Mouse (Mus musculus) embryonic fibroblast, embryonic 13.5 days (primary cell): ENCODE results near the gene Cryge.

Source experiments
- CTCF ChIP-seq: IDR thresholded peaks from 2 replicates; pipeline ENCODE4 v1.5.1; 2011; ENCODE audit warnings: mild to moderate bottlenecking, control low read depth, low read length, moderate library complexity, borderline replicate concordance; ENCODE audit not compliant: insufficient read depth
- POLR2A ChIP-seq: IDR thresholded peaks from 2 replicates; pipeline ENCODE4 v1.6.1; 2011; ENCODE audit warnings: low read depth, mild to moderate bottlenecking, control low read depth, low read length, moderate library complexity

DNA sequence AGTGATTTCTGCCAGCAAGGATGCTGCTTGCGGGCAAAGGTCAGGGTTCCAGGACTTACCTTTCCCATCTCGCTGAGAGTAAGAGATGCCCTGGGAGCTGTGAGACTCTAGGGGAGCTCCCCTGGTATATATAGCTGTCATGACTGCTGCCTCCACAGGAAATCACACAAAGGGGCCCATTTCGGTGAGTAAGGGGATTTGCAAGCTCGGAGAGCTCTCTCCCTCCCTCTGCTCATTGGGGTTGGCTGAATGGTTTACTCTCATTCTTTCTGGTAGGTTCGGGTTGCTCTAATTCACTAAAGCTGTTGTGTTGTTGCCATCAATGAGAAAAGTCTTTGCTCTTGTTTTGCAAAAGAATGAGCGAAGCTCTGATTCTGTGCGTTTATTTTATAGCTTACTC, 31.2 kb upstream of the Cryge start, which contains the start of gene Crygb:
- TF ChIP-seq CTCF, result no peak
- no peak for TF ChIP-seq POLR2A
